Mouse (Mus musculus) heart, adult 18-20 months (tissue): ENCODE data around the gene Sema4c. TPM values are rescaled to one million over a fixed set of nuclear protein-coding genes. Genes with fewer than 3 reads are reported as not detected.

Experiments
- DNase-seq, 2 experiments: peaks; one replicate each; pipeline ENCODE4 v3.0.0; 2021 to 2022; ENCODE audit warnings: mixed read lengths in 1 of 2
- total RNA-seq, 2 experiments: library from RNA; stranded (reverse); gene quantifications; 2 replicates each; pipeline ENCODE4 v1.2.3; 2021

Gene Sema4c
- total RNA-seq, 2 experiments from 2014 or later: 9.2 to 10.4 TPM

DNA sequence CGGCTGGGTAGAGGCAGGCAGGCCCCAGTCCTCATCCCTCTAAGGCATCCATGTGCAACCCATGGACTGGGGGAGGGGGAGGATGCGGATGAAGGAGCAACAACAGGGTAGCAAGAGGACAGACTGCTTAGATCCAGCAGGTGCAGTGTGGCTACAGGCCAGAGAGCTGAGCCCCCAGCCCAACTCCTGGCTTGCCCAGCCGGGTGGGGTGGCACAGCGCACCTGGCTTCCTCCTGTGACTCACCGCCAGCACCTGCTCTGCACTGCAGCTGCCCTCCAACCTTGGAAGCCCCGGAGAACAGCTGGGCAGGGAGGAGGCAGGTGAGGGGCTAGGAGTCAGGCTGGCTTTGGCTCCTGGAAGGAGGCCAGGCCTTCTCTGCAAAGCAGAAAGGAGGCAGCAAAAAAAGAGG, 21.8 kb upstream of the Sema4c start:
- DNase-seq: no peak

- DNase-seq: no peak
Measured at GRCm38 (mm10) chr1:36576991-36577675, 19.0 kb upstream of the Sema4c start.

GRCm38 (mm10) chr1:36575347-36575746, 17.2 kb upstream of the Sema4c start:
- DNase-seq: peak in 1 of 2 experiments; percentile 55

GRCm38 (mm10) chr1:36574196-36574955, 16.2 kb upstream of the Sema4c start:
- DNase-seq: no peak

GRCm38 (mm10) chr1:36573524-36573923, 15.4 kb upstream of the Sema4c start:
- no peak for DNase-seq

DNA sequence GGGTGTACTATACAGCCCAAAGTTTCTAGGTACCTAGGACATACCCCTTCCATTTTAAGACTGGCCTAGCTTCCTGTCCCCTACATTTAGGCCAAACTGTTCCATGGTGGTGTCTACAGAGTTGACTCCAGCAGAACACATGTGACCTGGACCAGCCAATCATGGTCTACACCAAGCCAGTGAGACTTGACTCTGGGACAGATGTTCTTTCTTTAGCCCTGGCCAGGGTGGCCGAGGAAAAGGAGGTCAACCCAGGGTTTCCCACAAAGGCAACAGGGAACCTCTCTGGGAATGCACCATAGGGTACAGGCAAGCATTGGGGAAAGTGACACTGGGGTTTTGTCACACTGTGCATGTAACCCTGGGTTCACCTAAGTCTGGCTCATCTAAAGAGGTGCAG, 14.6 kb upstream of the Sema4c start:
- peak; percentile 76 to 87 for DNase-seq

DNA sequence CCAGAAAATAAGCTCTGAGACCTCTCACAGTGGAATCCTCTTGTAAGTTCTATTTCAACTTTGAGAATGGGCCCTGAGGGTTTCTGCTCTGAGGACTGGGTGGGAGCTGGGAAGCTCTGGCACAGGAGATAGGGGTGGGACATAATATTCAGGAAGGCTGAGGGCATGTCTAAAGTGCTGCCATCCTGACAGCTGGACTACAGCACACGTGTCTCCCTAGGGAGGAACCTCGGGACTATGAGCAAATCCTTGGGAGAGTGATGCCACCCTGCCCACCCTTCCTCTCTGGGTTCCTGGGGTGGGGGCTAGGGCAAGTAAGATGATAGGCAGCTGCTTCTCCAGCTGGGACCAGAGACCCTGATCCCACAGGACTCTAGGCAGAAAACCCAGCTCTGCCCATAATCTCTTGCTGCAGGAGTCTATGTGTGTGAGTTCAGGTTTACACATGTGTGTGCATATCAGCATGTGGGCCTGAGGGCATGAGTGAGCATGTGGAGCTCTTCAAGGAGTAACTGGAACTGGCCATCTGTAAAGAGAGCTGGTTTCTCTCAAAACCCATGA, 14.1 kb upstream of the Sema4c start:
- DNase-seq: no peak

- peak in 1 of 2 experiments; percentile 82 for DNase-seq
Measured at GRCm38 (mm10) chr1:36571627-36572026, 13.5 kb upstream of the Sema4c start.

DNA sequence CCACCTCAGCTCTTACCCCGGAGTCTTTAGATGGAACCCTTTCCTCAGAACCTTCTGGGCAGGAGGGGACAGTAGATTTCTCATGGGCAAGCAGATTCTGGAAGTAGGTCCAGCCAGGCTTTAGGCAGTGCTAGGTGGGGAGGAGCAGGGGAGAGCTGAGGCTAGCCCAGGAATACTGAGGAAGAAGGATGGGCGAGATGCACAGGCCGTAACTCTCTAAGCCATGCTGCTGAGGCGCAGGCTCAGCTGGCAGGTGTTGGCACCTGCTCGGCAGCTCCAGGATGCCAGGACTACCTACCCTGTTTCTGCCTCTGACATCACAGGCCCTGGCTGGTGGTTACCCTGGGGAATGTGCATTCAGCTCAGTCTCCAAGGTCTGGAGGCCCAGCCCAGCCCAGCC, 12.2 kb upstream of the Sema4c start:
- DNase-seq: no peak

GRCm38 (mm10) chr1:36569694-36570276, 11.6 kb upstream of the Sema4c start:
- peak in 1 of 2 experiments; percentile 50 for DNase-seq

GRCm38 (mm10) chr1:36568776-36569175, 10.6 kb upstream of the Sema4c start:
- peak in 1 of 2 experiments; percentile 73 for DNase-seq

DNA sequence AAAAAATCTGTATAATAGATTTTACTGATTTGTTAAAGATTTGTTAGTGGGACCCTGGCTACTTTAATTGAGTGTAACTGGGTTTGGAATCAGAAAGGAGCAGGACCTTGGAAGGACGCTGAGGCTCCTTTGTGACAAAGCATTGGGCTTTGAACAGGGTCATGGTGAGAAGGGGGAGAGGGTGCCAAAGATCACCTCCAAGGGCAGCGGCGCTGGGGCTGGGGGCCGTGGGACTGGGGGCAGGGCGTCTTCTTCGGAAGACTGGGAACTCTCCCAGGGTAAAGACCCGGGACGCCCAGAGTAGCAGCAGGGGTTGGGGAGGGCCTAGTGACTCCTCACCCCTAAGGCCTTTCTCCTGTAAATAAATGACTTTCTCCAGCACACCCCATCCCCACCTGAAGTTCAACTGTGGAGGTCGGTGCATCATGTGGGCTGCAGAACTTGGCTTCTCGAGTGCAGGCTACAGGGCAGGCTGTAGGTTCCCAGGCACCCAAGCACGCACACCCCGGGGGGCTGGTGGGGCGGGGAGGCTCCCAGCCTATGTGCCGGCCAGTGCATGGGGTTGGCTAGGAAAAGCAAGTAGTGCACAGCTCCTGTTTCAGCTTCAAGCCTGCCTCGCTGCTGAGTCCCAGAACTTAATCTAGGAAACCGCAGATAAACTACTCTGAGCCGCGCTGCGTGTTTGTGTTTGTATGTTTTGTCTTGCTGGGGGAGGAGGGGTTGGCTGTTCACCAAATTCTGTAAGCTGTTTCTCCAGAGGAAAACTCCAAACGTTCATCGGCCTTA, 9.9 kb upstream of the Sema4c start:
- DNase-seq: no peak

DNA sequence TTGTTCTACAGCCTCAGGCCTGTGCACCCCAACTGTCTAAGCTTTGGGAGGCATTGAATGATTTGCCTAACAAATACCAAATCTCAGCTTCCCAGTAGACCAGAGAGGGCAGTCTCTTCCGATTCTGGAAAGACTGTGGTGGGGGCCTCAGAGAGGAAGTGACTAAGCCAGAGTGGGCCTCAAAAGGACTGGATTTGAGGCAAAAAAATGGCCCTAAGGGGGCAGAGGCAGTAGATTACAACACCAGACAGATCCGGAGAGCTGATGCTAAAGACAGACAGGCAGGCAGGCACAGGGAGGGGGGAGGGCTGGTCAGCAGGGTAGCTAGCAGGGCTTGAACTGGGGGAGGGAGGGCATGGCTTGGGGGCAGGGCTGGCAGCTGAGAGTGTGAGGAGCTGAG, 8.3 kb upstream of the Sema4c start:
- no peak for DNase-seq

DNA sequence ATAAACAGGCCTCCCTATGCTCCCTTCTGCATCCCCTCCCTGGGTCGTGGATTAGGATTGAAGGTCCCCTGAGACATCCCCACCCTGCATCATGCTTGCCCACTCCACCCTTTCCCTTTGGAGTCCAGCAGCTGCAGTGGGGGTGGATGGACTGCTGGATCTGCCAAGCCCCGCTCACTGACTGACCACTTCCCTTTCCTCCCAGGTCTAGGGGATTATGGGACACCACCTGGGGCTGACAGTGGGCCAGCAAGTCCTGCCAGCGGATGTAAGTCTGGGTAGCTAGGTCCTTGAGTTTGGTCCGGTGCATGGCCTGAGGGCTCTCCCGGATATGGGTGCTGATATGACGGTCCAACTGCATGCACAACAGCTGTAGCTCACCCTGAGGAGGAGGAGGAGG, 6.0 kb upstream of the Sema4c start:
- peak; percentile 74 to 85 for DNase-seq

DNA sequence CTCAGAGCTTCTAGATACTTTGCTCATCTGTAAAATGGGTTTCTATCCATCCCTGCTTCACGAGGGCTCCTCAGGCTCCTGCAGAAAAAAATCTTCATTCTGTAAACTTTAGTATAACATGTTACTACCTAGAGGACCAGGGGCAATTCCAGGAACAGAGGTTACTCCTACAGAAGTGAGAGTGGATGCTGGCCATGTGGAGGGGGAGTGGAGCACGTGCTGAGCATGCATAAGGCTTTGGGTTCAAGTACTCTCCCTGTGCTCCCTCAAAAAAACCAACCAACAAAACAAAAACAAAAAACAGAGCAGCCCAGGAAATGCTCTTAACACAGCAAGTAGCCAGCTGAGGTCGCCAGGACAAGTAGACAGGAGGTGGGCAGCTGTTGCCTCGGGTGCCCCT, 5.5 kb upstream of the Sema4c start:
- no peak for DNase-seq

GRCm38 (mm10) chr1:36563197-36563596, 5.0 kb upstream of the Sema4c start:
- DNase-seq: peak; percentile 54 to 70

DNA sequence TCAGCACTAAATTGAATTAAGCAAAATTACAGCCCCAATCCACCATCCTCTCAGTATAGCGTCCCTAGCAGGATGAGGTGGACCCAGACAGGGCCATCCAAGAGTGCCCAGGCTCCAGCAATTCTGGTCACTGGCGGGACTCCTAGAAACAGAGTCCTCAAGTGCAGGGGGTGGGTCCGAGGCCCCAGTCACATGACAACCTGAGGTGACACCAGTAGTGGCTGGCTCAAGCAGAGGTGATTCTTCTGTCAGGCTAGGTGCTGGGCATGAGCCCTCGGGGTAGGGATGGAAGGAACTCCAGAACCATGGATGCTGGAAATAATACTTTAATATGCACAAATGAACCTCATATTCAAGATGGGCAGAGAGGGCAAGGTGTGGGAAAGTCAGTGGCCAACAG, 4.2 kb upstream of the Sema4c start:
- DNase-seq: no peak

GRCm38 (mm10) chr1:36560903-36561302, 2.8 kb upstream of the Sema4c start:
- peak; percentile 50 to 81 for DNase-seq

GRCm38 (mm10) chr1:36559888-36560287, 1.7 kb upstream of the Sema4c start:
- DNase-seq: no peak

GRCm38 (mm10) chr1:36559256-36559655, 1.1 kb upstream of the Sema4c start:
- DNase-seq: no peak

- DNase-seq: peak; percentile 91 to 93
Measured at GRCm38 (mm10) chr1:36557457-36558011, 615 bp downstream of the Sema4c start.
